Mouse (Mus musculus): ENCODE measurements around the gene Pus1.

DNA sequence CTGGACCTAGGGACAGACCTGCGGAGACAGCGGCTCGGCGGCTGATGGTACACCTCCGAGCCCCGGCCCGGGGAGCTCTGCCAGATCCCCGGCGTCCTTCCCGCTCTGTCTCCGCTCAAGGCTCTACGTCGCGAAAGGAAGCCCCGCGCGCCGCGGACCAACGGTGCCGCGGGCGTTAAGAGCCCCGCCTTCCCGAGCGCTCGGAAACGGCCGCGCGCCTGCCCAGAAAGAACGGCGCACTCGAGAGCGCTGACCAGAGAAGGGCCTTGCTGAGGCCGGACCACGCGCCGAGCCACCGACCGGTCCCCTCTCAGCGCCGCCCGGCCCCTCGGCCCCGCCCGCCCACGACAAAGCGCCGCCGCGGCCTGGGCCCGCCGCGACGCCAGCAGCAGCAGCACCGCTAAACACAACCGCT lies 10.4 kb downstream of the Pus1 start:
- TF ChIP-seq CTCF (IDR thresholded peaks at IDR 0.05; ENCODE audit: low read depth, low read length) = no peak
- no peak for TF ChIP-seq POLR2A (IDR thresholded peaks at IDR 0.05; ENCODE audit: extremely low read depth, insufficient read depth, low read length)

All from liver, adult 2 months (tissue).